Mouse (Mus musculus): ENCODE results near the gene Suclg2.

GRCm38 (mm10) chr6:95483686-95484085 lies 234.9 kb downstream of the Suclg2 start:
- TF ChIP-seq CTCF (IDR thresholded peaks at IDR 0.05): no peak
- no peak for TF ChIP-seq POLR2A (IDR thresholded peaks at IDR 0.05; ENCODE audit: insufficient read depth, low read depth, low read length)
- no peak for TF ChIP-seq EP300 (IDR thresholded peaks at IDR 0.05; ENCODE audit: insufficient read depth, low read depth, low read length)

All from heart, adult 2 months (tissue).